Mouse (Mus musculus): Measurements from ENCODE around the gene Krt90.

Gene Krt90

GRCm38 (mm10) chr15:101562850-101563249 lies at the start of gene Krt90:
TSS of gene Krt90 (minus strand) at chr15:101562950.
- no peak for DNase-seq (ENCODE audit: low spot score)

- DNase-seq (ENCODE audit: low spot score), result no peak
Measured at GRCm38 (mm10) chr15:101599123-101599522, 36.4 kb upstream of the Krt90 start.

GRCm38 (mm10) chr15:101588216-101588615 lies 25.5 kb upstream of the Krt90 start:
- no peak for DNase-seq (ENCODE audit: low spot score)

DNA sequence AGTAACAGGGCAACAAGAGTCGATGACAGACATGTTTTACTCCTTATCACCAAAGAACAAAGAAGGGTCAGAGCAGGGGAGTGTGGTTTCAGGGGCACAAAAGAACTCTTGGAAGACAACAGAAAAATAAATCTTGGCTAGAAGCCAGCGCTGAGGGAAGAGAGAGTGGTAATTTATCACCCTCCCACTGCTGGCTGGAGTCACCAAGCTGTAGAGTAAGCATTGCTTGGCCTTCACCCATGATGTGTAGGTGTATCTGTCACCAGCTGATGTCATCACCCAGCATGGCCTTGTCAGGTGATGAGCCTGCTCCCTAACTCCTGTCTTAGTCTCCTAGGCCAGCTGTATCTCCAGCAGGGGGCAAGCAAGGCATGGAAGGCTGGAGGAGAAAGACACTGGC lies 21.7 kb upstream of the Krt90 start:
- no peak for DNase-seq (ENCODE audit: low spot score)

- no peak for DNase-seq (ENCODE audit: low spot score)
Measured at GRCm38 (mm10) chr15:101583211-101583965, 20.6 kb upstream of the Krt90 start.

- no peak for DNase-seq (ENCODE audit: low spot score)
Measured at GRCm38 (mm10) chr15:101581701-101582100, 19.0 kb upstream of the Krt90 start.

GRCm38 (mm10) chr15:101575506-101575905 lies 12.8 kb upstream of the Krt90 start:
- no peak for DNase-seq (ENCODE audit: low spot score)

DNA sequence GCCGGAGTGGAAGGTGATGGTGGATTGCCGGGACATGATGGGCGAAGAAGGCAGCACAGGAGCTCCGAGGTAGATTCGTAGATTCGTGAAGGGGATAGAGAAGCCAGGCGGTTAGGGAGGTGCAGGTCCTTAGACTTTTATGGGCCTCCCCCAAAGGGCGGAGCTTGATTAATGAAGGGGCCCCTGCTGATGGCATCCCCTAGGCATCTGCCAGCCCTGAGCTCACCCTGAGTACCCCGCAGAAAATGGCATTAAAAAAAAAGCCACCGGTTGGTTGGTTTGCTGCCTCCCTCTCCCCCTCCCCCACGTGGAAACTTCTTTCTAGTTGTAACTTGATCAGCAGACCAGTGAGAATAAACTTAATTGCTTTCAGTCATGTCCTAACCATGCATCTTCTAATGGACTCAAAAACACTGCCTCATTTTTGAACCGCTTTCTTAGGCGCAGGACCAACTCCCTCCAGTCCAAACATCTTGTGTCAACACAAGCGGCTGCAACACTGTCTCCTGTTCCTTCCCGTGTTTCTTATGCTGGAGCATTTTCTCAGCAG lies 11.1 kb upstream of the Krt90 start, which contains the start of gene Krt75:
Gene Krt75 (minus strand): TSS at position 109 of the 550 bp plus-strand sequence.
- DNase-seq (ENCODE audit: low spot score), result no peak

DNA sequence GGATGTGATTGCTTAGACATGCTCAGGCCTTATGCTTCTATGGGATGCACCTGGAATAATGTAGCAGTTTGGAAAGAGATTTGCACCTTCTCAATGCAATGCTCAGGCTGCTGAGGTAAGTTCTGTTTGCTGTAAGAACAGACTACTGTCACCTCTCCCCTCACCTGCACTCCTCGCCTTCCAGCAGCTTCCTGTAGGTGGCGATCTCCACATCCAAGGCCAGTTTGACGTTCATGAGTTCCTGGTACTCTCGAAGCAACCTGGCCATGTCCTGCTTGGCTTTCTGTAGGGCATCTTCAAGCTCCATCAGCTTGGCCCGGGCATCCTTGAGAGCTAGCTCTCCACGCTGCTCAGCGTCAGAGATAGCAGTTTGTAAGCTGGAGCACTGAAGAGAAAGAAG lies 5.0 kb upstream of the Krt90 start:
- no peak for DNase-seq (ENCODE audit: low spot score)

DNA sequence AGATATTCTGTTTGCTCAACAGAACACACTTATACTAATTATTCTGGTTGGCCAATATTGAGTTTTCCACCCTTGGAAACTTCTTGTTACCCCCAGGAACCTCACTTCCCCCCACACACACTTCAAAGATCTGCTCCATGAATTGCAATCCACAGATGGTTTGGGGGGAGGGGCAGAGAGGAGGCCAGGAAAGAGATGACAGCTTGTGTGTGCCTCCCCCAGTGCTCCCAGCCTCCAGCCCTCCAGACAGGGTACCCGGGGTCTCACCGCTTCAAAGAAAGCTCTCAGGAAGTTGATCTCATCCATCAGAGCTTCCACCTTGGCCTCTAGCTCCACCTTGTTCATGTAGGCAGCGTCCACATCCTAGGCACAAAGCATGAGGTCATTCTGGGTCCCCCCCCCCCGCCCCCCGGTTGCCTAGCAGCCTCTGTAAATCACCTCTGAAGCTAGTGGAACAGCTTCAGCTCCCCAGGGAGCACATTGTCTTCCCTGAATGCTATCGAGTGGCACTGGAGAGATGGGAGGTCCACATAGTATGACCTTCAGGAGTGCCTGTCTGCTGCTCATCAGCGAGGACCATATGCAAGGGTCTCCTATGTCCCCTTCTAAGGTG lies 4.6 kb downstream of the Krt90 start:
- peak; percentile 28 for DNase-seq (ENCODE audit: low spot score)

DNA sequence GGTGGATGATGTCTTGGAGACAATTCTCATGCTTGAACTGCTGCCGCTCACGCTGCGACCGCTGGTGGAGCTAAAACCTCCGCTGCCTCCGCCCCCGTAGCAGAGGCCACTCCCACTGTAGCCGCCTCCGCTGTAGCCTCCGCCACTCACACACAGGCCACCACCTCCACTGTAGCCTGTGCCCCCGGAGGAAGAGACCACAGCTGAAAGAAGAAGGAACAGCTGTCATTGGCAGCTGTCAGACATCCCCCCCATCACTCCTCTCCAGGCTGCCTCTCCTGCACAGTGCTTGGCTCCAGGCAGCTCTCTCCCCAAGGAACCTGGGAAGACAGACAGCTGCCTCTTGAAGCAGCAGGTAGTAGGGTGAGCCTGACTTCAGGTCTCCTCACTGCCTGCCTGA lies 9.6 kb downstream of the Krt90 start:
- peak; percentile 16 for DNase-seq (ENCODE audit: low spot score)

DNA sequence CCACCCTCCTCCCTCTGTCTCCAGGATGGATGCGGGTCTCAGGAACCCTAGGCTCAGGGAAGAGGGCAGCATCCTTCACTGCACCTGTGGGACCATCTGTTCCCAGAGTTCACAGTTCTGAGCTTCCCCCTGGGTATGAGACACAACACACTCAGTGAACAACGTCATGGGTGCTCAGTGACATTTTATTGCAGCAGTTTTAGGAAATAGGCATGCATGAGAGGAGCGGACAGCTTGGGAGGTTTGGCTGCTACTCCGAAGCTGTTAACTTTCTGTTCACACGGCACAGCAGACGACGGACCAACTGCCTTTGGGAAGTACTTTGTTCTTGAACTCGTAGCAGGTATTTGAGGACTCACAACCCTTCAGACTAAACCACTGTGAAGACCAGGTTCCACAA lies 10.6 kb downstream of the Krt90 start:
- DNase-seq (ENCODE audit: low spot score), result no peak

GRCm38 (mm10) chr15:101550567-101550966 lies 12.2 kb downstream of the Krt90 start, which contains the start of gene Krt82:
TSS of gene Krt82 (minus strand) at chr15:101550667.
- DNase-seq (ENCODE audit: low spot score), result no peak

DNA sequence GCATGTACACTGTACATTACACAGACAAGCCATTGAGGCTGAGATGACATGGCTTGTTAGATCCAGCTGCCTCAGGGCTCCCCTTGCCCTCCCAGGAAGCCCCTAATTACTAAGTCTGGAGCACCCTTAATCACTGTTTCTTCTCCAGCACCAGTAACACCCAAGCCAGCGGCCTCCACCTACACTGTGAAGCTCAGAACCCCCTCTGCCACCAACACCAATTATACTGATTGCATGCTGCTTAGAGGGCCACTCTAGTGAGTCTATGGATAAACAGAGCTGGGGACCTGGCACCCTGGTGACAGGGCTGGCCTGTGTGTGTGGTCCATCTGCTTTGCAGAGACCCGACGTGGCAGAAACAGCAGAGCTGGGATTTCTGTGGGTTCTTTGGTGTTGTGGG lies 18.3 kb downstream of the Krt90 start:
- no peak for DNase-seq (ENCODE audit: low spot score)

DNA sequence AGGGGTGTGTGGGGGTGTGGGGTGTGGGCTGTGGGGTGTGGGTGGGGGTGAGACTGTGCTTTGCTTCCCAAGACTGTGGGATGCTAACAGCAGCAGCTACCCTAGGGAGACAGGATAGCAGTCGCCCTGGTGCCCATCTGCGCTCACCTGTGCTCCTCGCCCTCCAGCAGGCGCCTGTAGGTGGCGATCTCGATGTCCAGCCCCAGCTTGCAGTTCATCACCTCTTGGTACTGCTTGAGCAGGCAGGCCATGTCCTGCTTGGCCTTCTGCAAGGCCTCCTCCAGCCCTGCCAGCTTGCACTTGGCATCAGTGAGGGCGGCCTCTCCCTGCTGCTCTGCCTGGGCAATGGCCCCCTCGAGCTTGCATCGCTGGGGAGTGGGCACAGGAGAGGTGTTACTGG lies 20.2 kb downstream of the Krt90 start:
- DNase-seq (ENCODE audit: low spot score), result no peak

GRCm38 (mm10) chr15:101538580-101538900 lies 24.2 kb downstream of the Krt90 start:
- no peak for DNase-seq (ENCODE audit: low spot score)

GRCm38 (mm10) chr15:101537864-101538579 lies 24.7 kb downstream of the Krt90 start:
- no peak for DNase-seq (ENCODE audit: low spot score)

GRCm38 (mm10) chr15:101536054-101536850 lies 26.5 kb downstream of the Krt90 start:
- no peak for DNase-seq (ENCODE audit: low spot score)

GRCm38 (mm10) chr15:101532720-101533119 lies 30.0 kb downstream of the Krt90 start, which contains the start of gene Krt84:
TSS of gene Krt84 (minus strand) at chr15:101532820.
- no peak for DNase-seq (ENCODE audit: low spot score)

DNA sequence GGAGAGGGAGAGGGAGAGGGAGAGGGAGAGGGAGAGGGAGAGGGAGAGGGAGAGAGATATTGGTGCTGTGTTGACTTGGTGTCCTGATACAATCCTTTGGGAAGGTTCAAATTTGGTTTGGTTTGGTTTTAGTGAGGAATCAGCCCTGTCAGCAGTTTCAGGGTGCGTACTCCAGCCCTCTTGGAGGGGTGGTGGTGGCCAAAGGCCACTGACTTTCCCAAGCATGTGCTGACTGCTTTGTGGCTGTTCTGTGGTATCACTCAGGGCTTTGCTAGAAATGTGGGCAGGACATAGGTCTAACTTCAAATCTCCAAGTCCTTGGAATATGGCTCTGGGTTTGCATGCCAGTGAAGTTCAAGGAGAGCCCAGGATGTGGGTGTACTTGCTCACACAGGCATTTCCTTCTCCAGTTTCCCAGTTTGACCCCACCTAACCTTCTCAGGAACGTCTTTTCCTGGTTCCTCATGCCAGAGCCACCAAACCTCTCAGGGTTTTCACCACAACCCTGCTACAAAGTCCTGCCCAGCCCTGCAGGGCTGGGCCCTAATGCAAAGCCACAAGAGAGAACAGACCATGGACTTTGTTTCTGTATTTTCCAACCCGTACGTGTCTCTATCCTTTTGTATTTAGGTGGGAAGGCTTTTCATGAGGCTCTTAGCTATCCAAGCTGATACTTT lies 40.1 kb downstream of the Krt90 start:
- no peak for DNase-seq (ENCODE audit: low spot score)

DNA sequence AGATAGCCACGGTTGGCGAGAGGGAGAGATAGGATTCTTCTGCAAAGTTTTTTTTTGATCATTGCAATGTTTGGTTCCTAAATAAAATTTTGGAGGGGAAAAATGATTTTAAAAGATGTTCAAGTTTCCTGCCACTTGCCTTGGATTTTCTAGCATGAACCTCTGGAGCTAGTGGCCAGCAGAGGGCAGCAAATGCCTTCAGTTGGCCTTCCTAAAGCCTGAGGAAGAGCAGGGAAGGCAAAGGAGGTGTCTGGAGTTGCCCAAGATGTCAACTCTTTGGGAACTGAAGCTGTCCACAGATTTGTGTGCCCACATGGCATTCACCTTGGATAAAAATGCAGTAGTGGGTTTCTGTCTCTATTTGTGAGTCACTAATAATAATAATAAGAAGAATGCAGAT lies 43.0 kb downstream of the Krt90 start:
- DNase-seq (ENCODE audit: low spot score), result peak; percentile 85
